Mouse (Mus musculus) gastrocnemius, postnatal 4 days (tissue): ENCODE results near the gene Pde4d. TPM values are rescaled to one million over a fixed set of nuclear protein-coding genes. Genes with fewer than 3 reads are reported as not detected.

ENCODE experiments used
- DNase-seq, 2 experiments: peaks; one replicate each; pipeline ENCODE4 v3.0.0; 2021 to 2022; ENCODE audit warnings: low spot score in 2 of 2, mixed read lengths in 2 of 2
- total RNA-seq, 2 experiments: library from RNA; stranded (reverse); gene quantifications; 2 replicates each; pipeline ENCODE4 v1.2.3; 2021

Gene Pde4d
- total RNA-seq, 2 experiments from 2014 or later = 67.3 to 73.3 TPM

DNA sequence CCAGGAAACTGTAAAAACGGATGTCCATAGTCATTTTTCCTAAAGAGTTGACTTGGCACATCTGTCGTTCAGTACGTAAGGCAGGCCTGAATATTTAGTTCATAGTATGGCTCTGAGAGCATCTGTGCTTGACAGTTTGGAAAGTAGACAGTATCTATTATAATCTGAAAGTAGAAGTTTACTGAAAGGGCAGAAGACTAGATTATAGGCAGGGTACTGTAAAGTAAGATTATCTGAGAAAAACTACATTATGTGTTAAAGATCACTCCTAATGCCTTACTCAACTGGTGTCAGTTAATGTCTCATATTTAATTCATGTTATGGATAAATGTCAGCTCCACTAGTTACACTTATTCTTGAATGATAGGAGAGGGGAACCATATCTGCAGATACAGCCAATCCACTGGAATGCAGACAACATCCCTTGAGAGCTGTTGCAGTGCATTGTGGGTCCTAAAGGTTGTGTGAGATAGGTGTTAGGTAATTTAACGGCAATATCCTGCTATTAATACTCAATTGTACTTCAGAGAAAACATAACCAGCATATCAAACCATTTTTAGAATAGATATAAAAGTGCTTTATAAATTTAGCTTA lies 1232.0 kb downstream of the Pde4d start:
- no peak for DNase-seq

DNA sequence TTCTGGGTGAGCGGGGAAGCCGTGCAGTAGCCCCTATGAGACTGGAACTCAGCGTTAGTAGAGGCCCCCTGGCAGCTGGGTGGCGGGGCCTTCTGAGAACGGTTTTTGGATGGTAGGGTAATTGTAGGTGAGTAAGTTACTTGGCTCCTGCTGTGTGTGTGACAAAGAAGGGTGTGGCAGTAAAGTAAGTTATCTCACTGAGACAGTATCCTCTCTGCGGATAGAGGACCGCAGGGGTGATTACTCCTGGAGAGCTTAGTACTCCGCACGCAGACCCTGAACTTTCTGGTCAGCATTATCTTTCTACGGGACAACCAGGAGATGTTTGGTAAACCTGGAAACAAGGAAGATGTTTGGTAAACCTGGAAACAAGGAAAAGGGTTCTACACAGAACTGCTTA lies 1233.3 kb downstream of the Pde4d start:
- no peak for DNase-seq

DNA sequence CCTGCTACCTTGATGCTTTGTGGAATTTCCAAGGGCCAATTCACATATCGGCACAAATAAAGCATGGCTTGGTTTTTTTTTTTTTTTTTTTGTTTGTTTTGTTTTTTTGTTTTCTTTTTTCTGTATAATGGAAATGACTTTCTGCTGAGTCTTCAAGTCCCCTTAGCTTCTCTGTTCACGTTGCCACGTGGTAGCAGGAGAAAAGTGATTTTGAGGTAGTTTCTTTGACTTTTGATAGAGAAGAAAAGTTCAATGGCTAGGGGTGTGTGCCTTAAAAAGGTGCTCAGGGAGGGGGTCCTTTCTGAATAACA lies 1235.2 kb downstream of the Pde4d start:
- DNase-seq = no peak

DNA sequence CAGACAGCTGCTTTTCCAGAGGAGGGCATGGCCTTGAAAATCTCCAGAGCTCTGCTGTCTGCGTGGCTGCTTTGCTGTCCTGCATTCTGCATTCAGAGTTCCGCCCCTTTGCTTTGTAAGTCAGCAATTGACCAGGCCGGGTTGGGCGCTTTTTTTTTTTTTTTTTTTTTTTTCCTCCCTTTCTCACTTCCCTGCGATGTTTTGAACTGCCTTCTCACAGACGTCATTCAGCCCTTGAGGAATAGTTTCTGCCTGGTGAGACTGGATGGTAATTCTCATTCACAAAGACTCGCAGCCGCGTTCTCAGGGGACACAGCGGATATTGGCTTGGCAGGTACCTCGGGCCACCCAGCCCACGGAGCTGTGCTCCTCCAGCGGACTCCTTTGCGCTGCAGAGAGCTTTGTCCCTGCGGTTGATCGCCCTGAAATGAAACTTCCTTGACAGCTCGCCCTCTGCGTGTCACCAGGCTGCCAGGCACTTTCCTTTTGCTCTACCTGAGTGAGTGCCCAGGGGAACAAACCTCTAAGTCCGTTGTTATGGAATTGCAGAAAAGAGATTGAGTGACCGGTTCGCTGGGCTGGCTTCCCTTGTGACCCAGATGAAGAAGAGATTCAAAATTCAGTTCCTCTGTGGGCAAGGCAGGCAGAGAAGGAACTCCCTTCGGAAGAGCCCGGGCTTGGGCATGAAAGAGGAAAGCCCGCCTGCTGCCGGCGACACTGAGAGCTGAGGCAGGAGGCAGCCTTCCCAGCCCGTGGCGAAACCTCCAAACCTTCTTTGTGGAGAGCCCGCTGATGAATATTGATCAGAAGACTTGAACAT lies 1235.8 kb downstream of the Pde4d start:
- peak; percentile 22 to 50 for DNase-seq

DNA sequence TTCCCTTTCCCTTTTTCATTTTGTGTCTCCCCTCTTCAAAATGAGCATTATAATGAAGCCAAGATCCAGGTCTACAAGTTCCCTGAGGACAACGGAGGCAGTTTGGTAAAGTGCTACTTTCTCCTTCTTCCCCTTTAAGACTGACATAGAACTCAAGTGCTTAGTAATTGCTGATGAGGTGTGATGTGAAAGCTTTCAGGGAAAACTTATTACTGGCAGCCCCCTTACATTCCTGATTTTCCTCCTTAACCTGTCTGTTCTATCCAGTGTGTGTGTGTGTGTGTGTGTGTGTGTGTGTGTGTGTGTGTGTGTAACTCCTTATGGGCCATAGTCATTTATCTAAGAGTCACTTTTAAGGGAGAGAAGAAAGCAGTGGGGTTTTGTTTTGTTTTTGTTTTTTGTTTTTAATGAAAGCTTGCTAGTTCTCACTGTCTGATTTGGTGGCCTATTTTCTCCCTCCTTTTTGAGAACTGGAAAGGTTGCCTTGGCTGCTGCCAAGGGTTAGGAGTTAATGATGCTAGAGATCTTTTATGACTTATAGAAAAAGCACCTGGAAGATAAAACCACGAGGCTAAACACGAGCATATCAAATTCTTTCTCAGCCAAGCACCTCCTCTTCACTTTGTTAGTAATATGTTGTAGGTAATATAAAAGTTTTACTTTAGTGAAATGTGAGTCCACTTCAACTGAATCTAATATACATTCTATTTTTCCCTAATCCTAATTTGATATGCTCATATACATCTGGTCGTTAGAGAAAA lies 1236.5 kb downstream of the Pde4d start:
- DNase-seq = no peak

DNA sequence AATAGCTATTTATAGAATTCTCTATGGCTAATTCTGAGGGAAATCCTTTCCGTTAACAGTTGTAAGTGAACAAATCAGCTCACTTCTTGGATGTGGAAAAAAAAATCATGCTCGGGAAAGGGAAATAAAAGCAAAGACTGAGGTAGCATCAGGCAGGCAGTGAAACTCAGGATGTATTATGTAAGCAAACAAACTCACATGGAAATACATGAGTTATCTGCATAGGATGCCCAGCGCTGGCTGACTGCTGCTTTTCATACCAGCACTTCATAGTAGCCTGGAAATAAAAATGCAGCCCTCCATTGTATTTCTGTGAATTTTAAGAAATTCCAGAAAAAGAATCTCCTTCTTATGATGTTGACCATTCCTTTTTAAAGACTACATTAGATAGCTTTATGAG lies 1237.2 kb downstream of the Pde4d start:
- DNase-seq = no peak

DNA sequence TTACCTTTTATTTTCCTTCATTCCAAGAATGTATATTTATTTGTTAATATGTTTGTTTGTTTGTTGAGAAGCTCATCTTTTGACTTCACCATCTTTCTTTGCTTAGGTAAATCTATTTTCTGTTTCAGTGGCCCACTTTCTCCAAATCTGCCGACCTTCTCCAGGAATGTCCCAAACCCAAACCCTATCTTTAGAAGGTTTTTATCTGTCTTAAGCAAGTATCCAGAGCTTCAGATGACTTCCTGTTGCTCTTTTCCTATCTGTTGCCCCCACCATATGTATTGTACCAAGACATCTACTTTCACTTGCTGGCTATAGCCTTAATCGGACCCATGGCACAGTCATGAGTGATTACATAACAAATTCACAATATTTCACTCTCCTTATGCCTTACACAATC lies 1238.4 kb downstream of the Pde4d start:
- DNase-seq = no peak

DNA sequence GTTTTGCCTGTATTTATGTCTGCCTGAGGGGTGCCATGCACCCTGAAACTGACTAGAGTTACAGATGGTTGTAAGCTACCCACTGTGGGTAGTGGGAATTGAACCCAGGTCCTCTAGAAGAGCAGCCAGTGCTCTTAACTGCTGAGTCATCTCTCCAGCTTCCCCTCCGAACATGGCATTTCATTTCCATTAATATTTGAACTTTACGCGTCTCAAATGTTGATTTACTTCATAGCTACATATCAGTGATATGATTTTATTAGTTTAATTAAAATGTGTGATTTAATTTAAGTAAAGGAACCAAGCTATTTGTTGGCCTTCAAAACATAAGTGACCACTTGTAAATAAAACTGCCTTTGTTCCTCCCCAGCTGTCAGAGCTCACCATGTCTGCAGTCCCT lies 1239.4 kb downstream of the Pde4d start:
- DNase-seq = no peak

DNA sequence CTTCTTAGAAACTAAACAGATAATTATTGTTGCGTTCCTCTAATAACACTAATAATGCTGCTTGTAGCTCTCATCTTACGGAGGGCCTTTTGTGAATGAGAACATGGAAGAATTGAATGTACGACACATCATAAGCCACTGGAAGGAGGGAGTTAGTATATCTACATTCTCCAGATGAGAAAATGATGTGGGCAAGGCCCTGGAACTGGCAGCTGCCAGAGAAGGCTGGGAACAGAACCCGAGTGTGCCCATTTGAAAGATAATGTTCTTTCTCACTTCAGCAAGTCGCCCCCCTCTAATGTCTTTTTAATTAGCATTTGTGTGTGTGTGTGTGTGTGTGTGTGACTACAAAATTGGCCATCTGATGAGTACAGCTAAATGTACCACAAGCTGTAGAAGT lies 1240.8 kb downstream of the Pde4d start:
- no peak for DNase-seq

DNA sequence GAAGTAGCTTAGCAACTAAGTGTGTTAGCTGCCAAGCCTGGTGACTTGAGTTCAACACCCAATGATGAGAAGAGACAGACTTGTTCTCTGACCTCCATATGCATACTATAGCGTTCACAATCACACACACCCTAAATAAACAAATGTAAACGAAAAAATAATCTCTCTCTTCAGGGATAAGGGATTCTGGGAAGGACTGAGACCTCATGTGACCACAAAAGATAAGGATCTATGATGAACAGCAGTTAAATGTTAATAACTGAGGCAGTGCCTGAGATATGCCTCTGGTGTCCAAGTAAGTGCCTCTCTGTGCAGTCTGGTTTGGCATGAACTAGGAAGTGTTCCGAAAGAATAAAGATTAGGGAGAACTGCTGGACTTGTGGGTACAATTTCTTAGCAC lies 1243.1 kb downstream of the Pde4d start:
- no peak for DNase-seq

DNA sequence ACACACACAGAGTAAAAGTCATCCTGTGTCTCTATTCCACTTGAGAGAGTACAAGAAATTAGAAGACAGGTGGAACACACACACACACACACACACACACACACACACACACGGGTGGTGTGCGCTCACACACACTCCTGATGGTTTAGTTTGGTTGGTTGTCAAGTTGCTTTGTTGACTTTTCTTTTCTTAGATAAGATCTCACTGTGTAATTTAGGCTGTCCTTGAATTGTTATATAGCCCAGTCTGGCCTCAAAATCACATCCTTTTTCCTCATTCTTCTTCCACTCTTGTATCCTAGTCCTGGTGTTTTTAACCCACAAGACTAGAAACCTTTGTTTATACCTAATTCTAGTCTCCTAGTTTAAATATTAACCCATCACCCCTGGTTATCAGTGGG lies 1244.0 kb downstream of the Pde4d start:
- no peak for DNase-seq

DNA sequence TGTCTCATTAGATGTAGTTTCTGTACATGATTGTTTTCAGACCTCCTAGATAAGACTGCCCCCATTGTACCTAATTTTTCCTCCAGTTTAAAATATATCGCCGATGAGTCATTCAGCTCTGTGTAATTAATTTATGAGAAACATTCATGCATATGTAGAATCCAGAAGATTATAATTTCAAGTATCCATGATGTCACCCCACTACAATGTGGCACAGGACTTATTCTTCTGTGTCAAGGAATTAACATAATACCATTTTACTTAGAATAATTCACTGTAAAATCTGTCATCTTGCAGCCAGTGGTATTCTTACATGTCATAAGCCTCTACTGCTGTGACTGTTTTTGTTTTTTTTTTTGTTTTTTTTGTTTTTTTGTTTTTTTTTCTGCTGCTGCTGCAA lies 1244.5 kb downstream of the Pde4d start:
- no peak for DNase-seq

DNA sequence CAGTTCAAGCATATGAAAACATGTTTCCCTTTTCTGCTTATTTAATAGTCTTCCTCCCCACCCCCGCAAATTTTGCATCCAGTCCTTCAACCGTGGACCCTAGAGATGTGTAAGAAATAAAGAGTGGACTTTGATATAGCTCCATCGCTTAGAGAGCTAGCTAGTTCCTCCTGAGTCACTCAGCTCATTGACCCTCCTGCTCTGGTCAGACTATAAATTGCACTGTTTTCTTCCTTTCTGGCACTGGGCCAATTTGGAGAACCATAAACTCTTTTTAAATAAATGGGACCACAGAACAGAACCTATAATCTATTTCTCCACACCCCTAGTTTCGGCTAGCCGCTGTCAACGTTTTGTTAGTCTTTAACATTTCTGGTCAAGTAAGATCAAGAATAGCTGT lies 1245.3 kb downstream of the Pde4d start:
- DNase-seq = no peak

DNA sequence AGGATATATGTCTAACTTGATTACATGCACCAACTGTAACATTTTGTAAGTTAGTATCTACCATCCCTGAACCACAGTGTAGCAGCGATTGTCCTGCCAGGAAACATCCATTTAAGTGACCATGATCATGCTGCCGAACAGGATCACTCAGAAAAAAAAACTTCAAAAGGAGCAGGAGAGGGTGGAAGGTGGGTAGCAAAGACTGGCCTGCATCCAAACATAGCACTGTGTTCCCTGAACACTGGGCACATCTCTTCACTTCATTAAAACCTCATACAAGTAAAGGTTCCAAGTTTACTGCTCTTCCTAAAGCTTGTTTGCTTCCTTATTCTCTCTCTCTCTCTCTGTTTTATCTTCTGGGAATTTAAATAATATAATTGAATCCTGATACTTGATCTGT lies 1256.4 kb downstream of the Pde4d start:
- no peak for DNase-seq

DNA sequence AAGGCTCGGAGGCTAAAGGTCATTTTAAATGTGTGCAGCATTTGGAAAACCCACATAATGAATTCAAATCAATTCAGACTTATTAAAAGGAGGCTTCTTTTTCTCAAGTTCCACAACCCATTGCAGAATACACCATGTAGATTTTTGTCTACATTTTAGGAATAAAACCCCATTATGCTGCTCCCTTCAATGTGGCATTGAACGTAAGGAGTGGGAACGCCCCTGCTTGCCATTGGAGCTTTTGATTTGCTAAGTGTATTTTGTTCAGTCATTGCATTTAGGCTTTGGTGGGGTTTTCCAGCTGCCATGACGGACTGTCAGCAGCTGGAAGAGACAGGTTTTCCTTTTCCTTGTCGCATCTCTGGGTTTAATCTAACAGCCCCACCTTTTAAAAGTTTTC lies 1256.8 kb downstream of the Pde4d start:
- no peak for DNase-seq

DNA sequence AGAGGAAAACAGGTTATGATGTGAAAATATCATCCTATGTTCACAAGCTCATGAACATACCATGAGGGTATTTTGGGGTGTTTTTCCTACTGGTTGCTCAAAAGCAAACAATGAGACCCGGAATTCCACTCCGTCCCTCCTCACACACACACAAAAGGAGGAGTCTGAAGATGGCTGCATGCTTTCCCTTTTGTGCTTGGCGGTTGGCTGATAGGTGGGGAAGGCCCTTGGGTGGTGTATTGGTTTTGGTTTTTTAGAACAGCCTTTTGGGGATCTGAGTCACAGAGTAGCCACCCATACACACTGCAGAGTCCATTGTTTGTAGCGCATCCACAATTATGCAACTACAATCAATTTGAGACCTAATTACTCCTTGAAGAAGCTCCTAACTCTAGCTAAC lies 1257.4 kb downstream of the Pde4d start:
- no peak for DNase-seq

DNA sequence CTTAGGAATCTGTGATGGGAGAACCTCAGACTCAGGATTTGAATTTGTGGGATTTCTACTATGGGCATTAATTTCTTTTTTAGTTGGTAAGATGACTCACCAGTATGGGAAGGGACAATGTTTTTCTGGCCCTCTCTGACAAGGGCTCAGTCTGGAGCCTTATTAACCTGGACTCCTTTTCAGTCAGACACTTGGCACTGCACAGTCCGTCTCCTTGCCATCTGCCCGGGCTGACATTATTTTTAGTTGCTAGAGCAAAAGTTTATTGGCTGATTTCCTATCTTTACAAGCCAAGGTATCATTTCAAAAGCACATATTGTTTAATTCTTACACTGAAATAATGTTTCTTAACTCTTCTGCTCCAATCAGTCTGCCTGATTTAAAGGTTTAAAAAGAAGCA lies 1258.6 kb downstream of the Pde4d start:
- no peak for DNase-seq

DNA sequence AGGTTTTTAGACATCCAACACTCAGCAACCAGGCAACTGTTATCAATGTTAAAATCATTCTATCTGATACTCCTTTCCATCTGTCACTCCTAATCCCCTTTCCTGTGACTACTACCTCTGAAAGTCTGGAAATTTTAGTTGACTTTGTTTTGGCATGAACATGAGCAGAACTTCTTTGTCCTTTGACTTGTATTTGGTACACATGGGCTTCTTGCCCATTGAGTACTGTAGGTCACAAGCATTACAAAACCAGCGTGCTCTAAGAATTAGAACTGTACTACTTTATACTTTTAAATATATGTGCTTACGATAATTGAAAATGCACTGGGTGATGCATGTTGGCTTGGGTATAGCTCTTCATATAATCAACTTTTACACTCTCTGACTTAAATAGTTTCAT lies 1264.8 kb downstream of the Pde4d start:
- DNase-seq = no peak

DNA sequence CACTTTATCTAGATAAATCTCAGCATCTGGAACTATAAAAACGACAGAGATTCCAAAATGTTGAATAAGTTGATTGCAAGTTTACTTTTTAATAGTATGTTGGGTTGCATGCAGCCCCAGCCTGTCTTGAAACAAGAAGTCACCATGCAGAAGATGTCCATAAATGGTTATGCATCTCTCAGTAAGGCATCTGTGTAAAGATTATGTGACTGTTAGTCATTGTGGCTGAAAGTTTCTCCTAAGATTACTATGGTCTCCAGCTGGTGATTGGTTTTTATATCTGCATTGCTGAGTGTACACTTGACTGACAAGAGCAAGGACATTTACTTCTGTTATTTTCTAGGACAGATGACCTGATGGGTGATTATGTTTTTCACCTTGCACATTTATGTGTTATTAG lies 1265.6 kb downstream of the Pde4d start:
- no peak for DNase-seq

DNA sequence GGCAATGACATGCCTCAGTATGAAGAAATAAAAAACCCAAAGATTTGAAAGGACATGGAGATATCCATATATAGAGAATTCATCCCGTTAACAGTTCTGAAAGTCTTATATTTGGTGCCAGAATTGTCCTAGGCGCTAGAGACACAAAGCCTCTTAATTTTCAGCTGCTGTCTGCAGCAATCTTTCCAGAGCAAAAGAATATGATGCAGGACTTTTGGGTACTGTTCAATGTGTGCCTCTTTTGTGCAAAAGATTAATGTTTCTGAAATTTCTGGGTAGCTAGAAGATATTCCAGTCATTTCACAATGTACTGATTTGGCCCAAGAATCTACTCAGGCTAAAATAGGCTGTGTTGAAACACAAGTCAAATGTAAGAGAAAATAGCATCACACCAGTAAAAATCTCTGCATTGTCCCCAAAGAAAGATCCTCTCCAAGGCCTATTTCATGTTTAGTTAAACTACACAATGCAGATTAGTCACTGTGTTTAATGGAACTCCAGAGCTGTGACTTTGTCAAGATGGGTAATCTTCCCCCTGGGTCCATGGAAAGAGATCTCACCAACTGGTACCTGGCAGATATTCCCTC lies 1270.5 kb downstream of the Pde4d start:
- no peak for DNase-seq

DNA sequence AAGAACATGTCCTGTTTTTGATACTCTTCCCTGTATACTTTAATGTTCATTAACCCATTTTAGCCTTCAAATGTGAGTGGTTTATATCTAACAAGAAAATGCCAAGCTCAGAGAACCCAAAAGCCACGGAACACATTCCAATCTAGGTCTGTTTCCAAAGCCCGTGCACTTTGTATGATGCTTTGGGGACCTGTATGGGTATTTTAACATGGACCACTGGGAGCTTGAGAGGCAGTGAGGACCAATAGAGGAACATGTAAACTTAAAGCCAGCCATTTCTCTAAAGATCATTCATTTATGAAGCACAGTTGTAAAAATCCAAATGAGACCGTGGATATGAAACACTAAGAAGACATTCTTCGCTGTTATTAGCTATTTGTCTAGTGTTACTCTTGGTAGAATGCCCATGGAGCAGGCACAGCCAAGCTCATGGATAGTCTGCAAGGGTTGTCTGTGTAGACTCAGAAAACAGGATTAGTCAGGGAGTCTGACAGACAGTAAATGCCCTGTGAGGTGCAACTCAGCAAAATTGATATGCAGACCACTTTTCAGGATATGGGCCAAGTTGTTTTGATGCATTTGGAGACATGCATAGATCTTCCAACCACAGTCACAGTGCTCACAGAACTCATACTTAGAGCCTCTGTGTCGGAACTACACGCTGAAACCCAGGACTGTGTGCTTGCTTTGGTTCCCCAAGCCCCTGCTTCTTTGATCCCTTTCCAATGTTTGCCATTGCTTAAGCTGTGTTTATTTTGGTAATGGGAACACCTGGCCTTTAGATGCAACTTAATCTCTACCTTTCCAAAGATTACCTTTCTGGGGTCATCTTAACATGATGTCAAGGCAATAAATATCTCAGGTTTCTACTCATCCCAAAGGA lies 1272.7 kb downstream of the Pde4d start:
- no peak for DNase-seq
